Mouse (Mus musculus) midbrain, embryonic 16.5 days (tissue): ENCODE data around the gene Odf3. TPM values are rescaled to one million over a fixed set of nuclear protein-coding genes. Genes with fewer than 3 reads are reported as not detected.
A peak's percentile ranks its signal among the peaks of the same experiment; 100 is the strongest.

Experiments
- ATAC-seq: fragments of 200-750 bp; cut with Nextera tagmentation; 2 replicates; pipeline ENCODE4 v1.8.0; 2017; ENCODE audit warnings: moderate TSS enrichment
- H3K27ac ChIP-seq: fragments of 300-500 bp; sonication (generic); 2 replicates; pipeline ENCODE4 v1.5.1; 2014; ENCODE audit warnings: mild to moderate bottlenecking, low read length, mixed read lengths
- H3K27me3 ChIP-seq: fragments of 300-500 bp; sonication (generic); 2 replicates; pipeline ENCODE4 v1.6.1; 2014; ENCODE audit warnings: low read depth, low read length, mixed read lengths; ENCODE audit not compliant: control insufficient read depth, insufficient read depth
- H3K36me3 ChIP-seq: fragments of 300-500 bp; sonication (generic); 2 replicates; pipeline ENCODE4 v1.6.1; 2014; ENCODE audit warnings: mild to moderate bottlenecking, low read length, moderate library complexity, mixed read lengths; ENCODE audit not compliant: control insufficient read depth, insufficient read depth
- H3K4me1 ChIP-seq: fragments of 300-500 bp; sonication (generic); 2 replicates; pipeline ENCODE4 v1.6.1; 2014; ENCODE audit warnings: mild to moderate bottlenecking, low read length, mixed read lengths; ENCODE audit not compliant: control insufficient read depth, insufficient read depth
- H3K4me2 ChIP-seq: fragments of 300-500 bp; sonication (generic); 2 replicates; pipeline ENCODE4 v1.6.1; 2014; ENCODE audit warnings: mild to moderate bottlenecking, low read length, mixed read lengths
- H3K4me3 ChIP-seq: fragments of 300-500 bp; sonication (generic); 2 replicates; pipeline ENCODE4 v1.5.1; 2014; ENCODE audit warnings: low read depth, mild to moderate bottlenecking, low read length, moderate library complexity, mixed read lengths
- H3K9ac ChIP-seq: fragments of 300-500 bp; sonication (generic); 2 replicates; pipeline ENCODE4 v1.6.1; 2014; ENCODE audit warnings: low read depth, low read length, mixed read lengths
- H3K9me3 ChIP-seq: fragments of 300-500 bp; sonication (generic); replicated peaks from 2 replicates; pipeline ENCODE4 v1.6.1; 2014; ENCODE audit warnings: mild to moderate bottlenecking, low read length, mixed read lengths; ENCODE audit not compliant: control insufficient read depth, poor library complexity, severe bottlenecking
- WGBS: fragments of 180-500 bp; shearing (Covaris S2); extraction: QIAGEN DNeasy Blood & Tissue Kit; methylation state at CpG from one replicate; pipeline ENCODE4 v1.1.7; 2014; 5-methylcytosine and 5-hydroxymethylcytosine counted together
- polyA plus RNA-seq: library from polyadenylated mRNA; unstranded; fragments of >200 nt; fragmentation: Nextera tagmentation; extraction: Ambion mirVana; gene quantifications from 2 replicates; pipeline ENCODE4 v1.2.1, GENCODE M21; 2015

The Odf3 gene
- not detected in 2 replicates for polyA plus RNA-seq

DNA sequence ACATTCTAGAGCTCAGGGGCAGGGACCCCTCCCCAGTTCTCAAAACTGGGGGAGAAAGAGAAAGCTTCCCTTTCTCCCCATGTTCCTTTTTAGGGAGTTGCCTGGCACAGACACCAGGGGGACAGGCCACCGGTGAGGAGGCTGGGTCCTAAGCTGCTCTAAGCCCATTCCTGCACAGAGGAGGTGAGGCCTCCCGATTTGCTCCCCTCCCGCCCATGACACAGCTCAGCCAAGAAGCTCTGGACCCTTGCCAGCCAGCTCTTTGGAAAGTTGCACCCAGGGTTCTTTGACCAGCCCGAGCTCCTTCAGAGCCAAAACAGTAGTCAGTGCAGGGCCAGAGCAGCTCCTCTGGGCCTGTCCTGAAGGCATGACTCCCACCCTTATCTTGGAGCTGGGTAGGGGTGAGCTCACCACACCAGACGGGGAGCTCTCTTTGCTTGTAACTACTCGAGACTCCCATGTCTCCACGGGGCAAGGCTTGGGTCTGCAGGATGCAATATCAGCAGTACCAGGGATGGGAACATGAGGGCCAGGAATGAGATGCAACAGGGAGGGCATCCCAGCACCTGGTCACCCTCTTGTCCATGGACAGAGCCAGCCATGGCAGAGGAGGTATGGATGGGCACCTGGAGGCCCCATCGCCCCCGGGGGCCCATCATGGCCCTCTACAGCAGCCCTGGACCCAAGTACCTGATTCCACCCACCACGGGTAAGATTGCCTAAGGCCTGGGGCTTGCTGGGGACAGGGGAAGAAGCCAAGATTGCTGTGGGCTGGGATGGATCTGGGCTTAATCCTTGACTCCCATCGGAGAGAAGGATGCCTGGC lies at the start of gene Odf3:
Gene Odf3 (plus strand): TSS at position 51 of the 826 bp plus-strand sequence.
- 0 out of 2 replicates have a peak within 1 kb of the TSS, but pooled peaks have one; percentile 10 for H3K9ac ChIP-seq
- WGBS, result 68% methylated on average over 11 of the region's 11 CpGs
- H3K27me3 ChIP-seq, result peaks cover 3% of the 10 kb centered on the region; the same call in 1 of the 2 replicates

DNA sequence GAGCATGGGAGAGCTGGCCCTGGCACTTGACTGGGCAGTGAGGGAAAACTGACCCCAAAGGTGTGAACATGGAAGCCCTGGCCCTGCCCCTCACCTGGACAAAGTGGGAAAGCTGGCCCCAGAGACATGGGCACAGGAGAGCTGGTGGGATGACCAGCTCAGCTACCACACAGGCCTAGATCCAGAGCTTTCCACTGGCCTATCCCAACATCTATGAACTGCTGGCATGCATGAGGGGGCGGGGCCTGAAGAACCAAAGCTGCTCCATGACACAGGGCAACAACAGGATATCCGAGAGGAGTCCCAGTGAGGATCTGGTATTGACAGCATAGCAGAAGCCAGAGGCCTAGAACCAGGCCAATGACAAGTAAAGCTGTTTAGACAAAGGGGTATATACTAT lies 49.4 kb upstream of the Odf3 start:
- H3K4me1 ChIP-seq, result no peaks in the 10 kb centered on the region
- WGBS, result 74% methylated on average over 2 of the region's 2 CpGs
- no peaks in the 10 kb centered on the region for H3K36me3 ChIP-seq
- no peak overlapping the region for H3K27ac ChIP-seq
- no peak for ATAC-seq
- no peak overlapping the region for H3K9ac ChIP-seq
- H3K4me3 ChIP-seq, result no peak overlapping the region
- no peaks in the 10 kb centered on the region for H3K9me3 ChIP-seq
- H3K27me3 ChIP-seq, result no peaks in the 10 kb centered on the region
- no peak overlapping the region for H3K4me2 ChIP-seq

More for the DNA sequence above, at the start of gene Odf3:
- no peaks in the 10 kb centered on the region for H3K9me3 ChIP-seq
- no peak within 1 kb of the TSS for H3K4me3 ChIP-seq
- no peak within 1 kb of the TSS for H3K27ac ChIP-seq
- H3K4me1 ChIP-seq, result no peaks in the 10 kb centered on the region
- H3K36me3 ChIP-seq, result peaks cover 8% of the 10 kb centered on the region
- no peak for ATAC-seq
- no peak within 1 kb of the TSS for H3K4me2 ChIP-seq

DNA sequence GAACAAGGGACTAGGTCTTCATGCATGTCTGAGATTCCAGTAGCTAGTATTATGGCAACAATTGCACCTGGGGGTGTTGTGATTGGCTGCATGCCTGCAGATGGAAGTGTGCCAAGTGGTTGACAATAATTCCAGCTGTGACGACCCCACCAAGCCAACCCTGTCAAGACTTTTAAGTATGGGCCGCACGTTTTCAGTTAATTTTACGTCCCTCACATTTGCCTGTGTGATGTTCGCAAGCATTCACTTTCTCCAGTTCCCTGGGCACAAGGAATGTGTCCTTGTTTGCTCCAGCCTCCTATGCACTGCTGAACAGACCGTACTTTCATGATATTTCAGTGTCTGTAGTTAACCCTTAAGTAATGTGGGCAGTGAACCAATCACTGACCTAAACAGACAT lies 45.0 kb upstream of the Odf3 start:
- ATAC-seq, result no peak
- Histone ChIP-seq H3K4me1 (no peaks in the 10 kb centered on the region), H3K4me2 (no peak overlapping the region), H3K9ac (no peak overlapping the region), H3K9me3 (no peaks in the 10 kb centered on the region), H3K27me3 (no peaks in the 10 kb centered on the region), H3K4me3 (no peak overlapping the region), H3K27ac (no peak overlapping the region), H3K36me3 (no peaks in the 10 kb centered on the region)
- 70% methylated on average over 6 of the region's 6 CpGs for WGBS

DNA sequence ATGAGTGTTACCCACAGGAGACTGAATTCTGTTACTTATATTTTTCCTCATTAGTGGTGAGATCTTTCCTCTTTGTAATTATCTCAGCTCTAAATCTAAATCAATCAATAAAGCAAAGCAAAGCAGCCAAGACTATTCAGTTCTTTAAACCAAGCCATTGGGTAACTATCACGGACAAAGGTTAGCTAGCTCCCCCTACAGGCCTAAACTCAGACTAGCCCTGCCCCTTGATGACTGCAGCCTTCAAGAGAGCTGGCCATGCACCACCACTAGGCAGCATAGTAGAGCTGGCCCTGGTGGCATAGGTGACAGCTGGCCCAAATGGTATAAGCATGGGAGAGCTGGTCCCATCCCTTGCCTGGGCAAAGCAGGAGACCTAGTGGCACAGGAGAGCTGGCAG lies 41.9 kb upstream of the Odf3 start:
- peak; percentile 64; the same call in 1 of the 2 replicates for ATAC-seq
- Histone ChIP-seq H3K4me2 (no peak overlapping the region), H3K4me1 (no peaks in the 10 kb centered on the region), H3K4me3 (no peak overlapping the region), H3K36me3 (0 out of 2 replicates have a peak, but pooled peaks cover under 1% of the 10 kb centered on the region), H3K27ac (no peak overlapping the region), H3K27me3 (no peaks in the 10 kb centered on the region), H3K9ac (no peak overlapping the region), H3K9me3 (no peaks in the 10 kb centered on the region)
- 24% methylated on average over 1 of the region's 1 CpGs for WGBS

DNA sequence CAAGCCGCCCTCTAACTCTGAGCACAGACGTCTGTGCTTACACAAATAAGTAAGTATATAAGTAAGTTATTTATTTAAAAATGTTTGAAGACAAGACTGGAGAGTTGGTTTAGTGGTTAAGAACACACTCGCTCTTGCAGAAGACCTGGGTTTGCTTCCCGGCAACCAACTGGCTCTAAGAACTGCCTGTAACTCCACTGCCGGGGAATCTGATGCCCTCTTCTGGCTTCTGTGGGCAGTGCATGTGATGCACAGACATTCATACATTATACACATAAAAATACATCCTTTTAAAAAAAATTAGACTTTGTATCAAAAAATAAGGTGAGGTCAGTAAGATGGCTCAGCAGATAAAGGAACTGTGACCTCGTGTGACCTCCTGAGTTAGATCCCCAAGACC lies 37.1 kb upstream of the Odf3 start:
- no peaks in the 10 kb centered on the region for H3K4me1 ChIP-seq
- H3K4me2 ChIP-seq, result no peak overlapping the region
- H3K27ac ChIP-seq, result no peak overlapping the region
- 89% methylated on average over 6 of the region's 6 CpGs for WGBS
- ATAC-seq, result no peak
- peaks cover 19% of the 10 kb centered on the region for H3K36me3 ChIP-seq
- no peaks in the 10 kb centered on the region for H3K9me3 ChIP-seq
- H3K27me3 ChIP-seq, result no peaks in the 10 kb centered on the region
- H3K9ac ChIP-seq, result no peak overlapping the region
- no peak overlapping the region for H3K4me3 ChIP-seq

DNA sequence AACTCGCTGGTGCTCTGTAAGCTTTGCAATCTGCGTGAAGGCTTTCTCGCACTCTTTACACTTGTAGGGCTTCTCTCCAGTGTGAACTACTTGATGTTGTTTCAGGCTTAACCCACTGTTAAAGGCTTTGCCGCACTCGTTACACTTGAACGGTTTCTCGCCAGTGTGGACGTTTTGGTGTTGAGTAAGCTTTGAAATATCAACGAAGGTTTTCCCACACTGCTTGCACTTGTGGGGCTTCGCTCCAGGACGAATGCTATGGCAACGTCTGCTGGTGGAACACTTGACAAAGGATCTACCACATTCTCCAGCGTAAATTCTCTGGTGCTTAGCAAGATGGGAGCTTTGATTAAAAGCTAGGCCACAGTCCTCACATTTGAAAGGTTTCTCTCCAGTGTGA lies 35.9 kb upstream of the Odf3 start:
- no peaks in the 10 kb centered on the region for H3K9me3 ChIP-seq
- no peak overlapping the region for H3K9ac ChIP-seq
- H3K36me3 ChIP-seq, result peaks cover 19% of the 10 kb centered on the region
- no peak overlapping the region for H3K4me3 ChIP-seq
- peaks cover under 1% of the 10 kb centered on the region; the same call in 1 of the 2 replicates for H3K4me1 ChIP-seq
- 73% methylated on average over 13 of the region's 13 CpGs for WGBS
- no peak overlapping the region for H3K4me2 ChIP-seq
- ATAC-seq, result no peak
- no peak overlapping the region for H3K27ac ChIP-seq
- H3K27me3 ChIP-seq, result no peaks in the 10 kb centered on the region

DNA sequence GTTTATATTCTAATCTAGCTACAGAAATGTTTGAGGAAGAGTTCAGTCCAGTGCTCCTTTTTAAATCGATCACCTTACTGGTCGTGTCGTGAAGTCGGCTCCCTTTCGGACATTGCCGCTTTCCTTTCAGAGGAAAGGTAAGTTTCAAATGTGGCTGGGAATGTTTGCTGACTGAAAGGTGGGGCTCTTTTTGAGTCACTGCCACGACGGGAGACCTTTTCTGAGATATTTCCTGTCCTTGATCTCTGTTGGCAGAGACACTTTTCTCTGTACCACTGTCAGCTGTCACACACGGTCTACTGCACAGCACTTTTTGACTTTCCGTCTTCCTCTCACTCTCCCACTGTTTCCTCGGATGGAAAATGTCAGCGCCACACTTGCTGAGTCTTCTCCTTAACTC lies 34.8 kb upstream of the Odf3 start:
- 88% methylated on average over 12 of the region's 12 CpGs for WGBS
- H3K9ac ChIP-seq, result no peak overlapping the region
- no peaks in the 10 kb centered on the region for H3K27me3 ChIP-seq
- H3K4me3 ChIP-seq, result no peak overlapping the region
- peaks cover 19% of the 10 kb centered on the region for H3K36me3 ChIP-seq
- no peak overlapping the region for H3K27ac ChIP-seq
- no peak overlapping the region for H3K4me2 ChIP-seq
- peaks cover 9% of the 10 kb centered on the region for H3K4me1 ChIP-seq
- no peak for ATAC-seq
- H3K9me3 ChIP-seq, result no peaks in the 10 kb centered on the region

DNA sequence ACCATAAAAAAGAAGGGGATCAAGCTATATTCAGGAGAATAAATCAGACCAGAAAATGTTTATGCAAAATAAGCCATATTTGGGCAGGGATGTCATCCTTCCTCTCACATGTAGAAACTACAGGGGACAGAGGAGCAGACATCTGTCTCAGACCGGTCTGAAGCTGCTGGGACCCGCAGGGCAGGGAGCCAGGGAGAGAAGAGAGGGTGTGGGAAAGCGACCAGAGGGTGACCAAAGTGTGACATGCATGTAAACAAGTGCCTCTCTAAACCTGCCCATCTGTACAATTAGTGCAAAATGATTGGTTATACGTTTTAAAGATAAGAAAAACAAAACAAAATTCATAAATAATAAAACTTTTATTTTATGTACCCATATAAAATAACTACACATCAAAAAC lies 27.4 kb upstream of the Odf3 start:
- WGBS, result 74% methylated on average over 4 of the region's 4 CpGs
- no peaks in the 10 kb centered on the region for H3K27me3 ChIP-seq
- peaks cover 2% of the 10 kb centered on the region; the same call in 1 of the 2 replicates for H3K36me3 ChIP-seq
- no peak for ATAC-seq
- H3K9ac ChIP-seq, result no peak overlapping the region
- H3K4me2 ChIP-seq, result peak overlapping the region; percentile 39
- peaks cover 18% of the 10 kb centered on the region for H3K4me1 ChIP-seq
- no peaks in the 10 kb centered on the region for H3K9me3 ChIP-seq
- no peak overlapping the region for H3K27ac ChIP-seq
- no peak overlapping the region for H3K4me3 ChIP-seq

DNA sequence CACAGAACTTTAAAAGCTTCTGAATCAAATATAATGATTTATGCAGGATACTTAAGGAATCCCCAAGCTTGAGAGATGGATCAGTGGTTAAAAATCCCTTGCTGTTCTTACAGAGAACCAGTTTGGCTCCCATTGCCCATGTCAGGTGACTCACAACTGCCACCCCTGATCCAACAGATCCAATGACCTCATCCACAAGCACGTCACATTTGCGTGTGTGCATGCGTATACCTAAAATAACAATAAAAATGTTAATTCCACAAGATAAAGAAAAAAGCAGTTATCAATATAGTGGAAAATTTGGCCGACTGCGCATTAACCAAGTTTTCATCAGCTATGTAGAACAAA lies 26.3 kb upstream of the Odf3 start:
- H3K27me3 ChIP-seq, result no peaks in the 10 kb centered on the region
- peak; percentile 57 for ATAC-seq
- 39% methylated on average over 5 of the region's 5 CpGs for WGBS
- peak overlapping the region; percentile 69 for H3K4me2 ChIP-seq
- H3K4me3 ChIP-seq, result peak overlapping the region; percentile 74
- H3K9me3 ChIP-seq, result no peaks in the 10 kb centered on the region
- H3K4me1 ChIP-seq, result peaks cover 18% of the 10 kb centered on the region
- peaks cover 2% of the 10 kb centered on the region; the same call in 1 of the 2 replicates for H3K36me3 ChIP-seq
- peak overlapping the region; percentile 89 for H3K9ac ChIP-seq
- peak overlapping the region; percentile 98 for H3K27ac ChIP-seq
